Mouse (Mus musculus) liver, postnatal 0 days (tissue): ENCODE data around the gene Rasgrp1.
A peak's percentile ranks its signal among the peaks of the same experiment; 100 is the strongest.

Experiments used
- CTCF ChIP-seq: sonication (generic); IDR thresholded peaks from 2 replicates; pipeline ENCODE4 v1.5.1; 2016; ENCODE audit warnings: antibody characterized with exemption, low read depth
- EP300 ChIP-seq: IDR thresholded peaks from 2 replicates; pipeline ENCODE4 v1.6.1; 2016; ENCODE audit warnings: antibody characterized with exemption, low read depth, mild to moderate bottlenecking

GRCm38 (mm10) chr2:117331634-117332033, 11.2 kb downstream of the Rasgrp1 start:
- TF ChIP-seq CTCF (peak; percentile 47), EP300 (no peak)
